Mouse (Mus musculus) thymus, adult 2 months (tissue): Measurements from ENCODE around the gene Gm17509.

Experiments used
- CTCF ChIP-seq: fragments of 200-500 bp; IDR thresholded peaks from 2 replicates; pipeline ENCODE4 v1.5.1; 2012; ENCODE audit warnings: mild to moderate bottlenecking, control low read depth, low read length, moderate library complexity, borderline replicate concordance; ENCODE audit not compliant: control insufficient read depth, poor library complexity, insufficient read depth; ENCODE audit errors: extremely low read depth
- POLR2A ChIP-seq: fragments of 200-500 bp; IDR thresholded peaks from 2 replicates; pipeline ENCODE4 v1.6.1; 2012; ENCODE audit warnings: mild to moderate bottlenecking, low read length, control low read depth, moderate library complexity; ENCODE audit not compliant: control insufficient read depth, poor library complexity, insufficient read depth; ENCODE audit errors: extremely low read depth

GRCm38 (mm10) chr13:117235530-117236212 is 14.8 kb upstream of the Gm17509 start:
- TF ChIP-seq POLR2A (no peak), CTCF (no peak)
